Mouse (Mus musculus) ES-CJ7 (cell line): ENCODE data around the gene Actr8.

Experiments
- DNase-seq: peaks from one replicate; pipeline ENCODE4 v3.0.0; 2011; ENCODE audit warnings: low read depth, low spot score

Actr8 gene

GRCm38 (mm10) chr14:29978254-29979204, at the start of gene Actr8:
TSS of gene Actr8 (plus strand) at chr14:29978337.
- DNase-seq = peak; percentile 86

- DNase-seq = no peak
These were observed 49.2 kb upstream of the Actr8 start for GRCm38 (mm10) chr14:29928966-29929365.

GRCm38 (mm10) chr14:29935516-29935915, 42.6 kb upstream of the Actr8 start:
- no peak for DNase-seq

GRCm38 (mm10) chr14:29937466-29937865, 40.7 kb upstream of the Actr8 start:
- DNase-seq = no peak

GRCm38 (mm10) chr14:29939600-29940312, 38.4 kb upstream of the Actr8 start:
- peak; percentile 46 for DNase-seq

- no peak for DNase-seq
These were observed 37.8 kb upstream of the Actr8 start for GRCm38 (mm10) chr14:29940313-29940812.

GRCm38 (mm10) chr14:29940877-29941276, 37.3 kb upstream of the Actr8 start:
- peak; percentile 51 for DNase-seq

GRCm38 (mm10) chr14:29946761-29947309, 31.3 kb upstream of the Actr8 start:
- no peak for DNase-seq

GRCm38 (mm10) chr14:29950805-29951204, 27.3 kb upstream of the Actr8 start:
- DNase-seq = peak; percentile 92

- DNase-seq = no peak
These were observed 20.7 kb upstream of the Actr8 start for GRCm38 (mm10) chr14:29957393-29957792.

GRCm38 (mm10) chr14:29967611-29968010, 10.5 kb upstream of the Actr8 start:
- DNase-seq = peak; percentile 27

- DNase-seq = peak; percentile 99
These were observed 9.9 kb upstream of the Actr8 start, which contains the start of gene Selenok for GRCm38 (mm10) chr14:29968075-29968821. TSS of gene Selenok (plus strand) at chr14:29968308.

GRCm38 (mm10) chr14:29971446-29971845, 6.7 kb upstream of the Actr8 start:
- DNase-seq = no peak

GRCm38 (mm10) chr14:29971993-29972392, 6.1 kb upstream of the Actr8 start:
- DNase-seq = no peak

- DNase-seq = no peak
These were observed 1.2 kb upstream of the Actr8 start for GRCm38 (mm10) chr14:29976927-29977326.

- DNase-seq = peak; percentile 74
These were observed 2.5 kb downstream of the Actr8 start for GRCm38 (mm10) chr14:29980447-29981205.

- DNase-seq = no peak
These were observed 8.0 kb downstream of the Actr8 start for GRCm38 (mm10) chr14:29986096-29986495.

- DNase-seq = no peak
These were observed 9.1 kb downstream of the Actr8 start for GRCm38 (mm10) chr14:29987276-29987675.

GRCm38 (mm10) chr14:29987739-29988138, 9.6 kb downstream of the Actr8 start:
- DNase-seq = no peak

- DNase-seq = no peak
These were observed 10.2 kb downstream of the Actr8 start for GRCm38 (mm10) chr14:29988337-29988736.
